Mouse (Mus musculus) heart, embryonic 12.5 days (tissue): ENCODE data around the gene Slc7a15. TPM values are rescaled to one million over a fixed set of nuclear protein-coding genes. Genes with fewer than 3 reads are reported as not detected.
A peak's percentile ranks its signal among the peaks of the same experiment; 100 is the strongest.
"Not testable (repeated sequence)": the region's sequence is repeated elsewhere in the genome, so short reads cannot be mapped to it uniquely, and the experiment has no call there.

Source experiments
- ATAC-seq: fragments of 200-750 bp; cut with Nextera tagmentation; 2 replicates; pipeline ENCODE4 v1.8.0; 2017; ENCODE audit warnings: moderate TSS enrichment, moderate library complexity; ENCODE audit not compliant: insufficient number of reproducible peaks, low FRiP score
- H3K27ac ChIP-seq: fragments of 300-500 bp; sonication (generic); 2 replicates; pipeline ENCODE4 v1.5.1; 2016; ENCODE audit warnings: mild to moderate bottlenecking, moderate library complexity; ENCODE audit not compliant: poor library complexity, severe bottlenecking
- H3K27me3 ChIP-seq: fragments of 300-500 bp; sonication (generic); replicated peaks from 2 replicates; pipeline ENCODE4 v1.6.1; 2016; ENCODE audit warnings: mild to moderate bottlenecking, moderate library complexity
- H3K36me3 ChIP-seq: fragments of 300-500 bp; sonication (generic); 2 replicates; pipeline ENCODE4 v1.6.1; 2016; ENCODE audit warnings: mild to moderate bottlenecking, moderate library complexity
- H3K4me1 ChIP-seq: fragments of 300-500 bp; sonication (generic); replicated peaks from 2 replicates; pipeline ENCODE4 v1.6.1; 2016; ENCODE audit warnings: mild to moderate bottlenecking
- H3K4me2 ChIP-seq: fragments of 300-500 bp; sonication (generic); 2 replicates; pipeline ENCODE4 v1.6.1; 2016; ENCODE audit warnings: mild to moderate bottlenecking, moderate library complexity
- H3K4me3 ChIP-seq: fragments of 300-500 bp; sonication (generic); 2 replicates; pipeline ENCODE4 v1.5.1; 2016; ENCODE audit warnings: mild to moderate bottlenecking
- H3K9ac ChIP-seq: fragments of 300-500 bp; sonication (generic); 2 replicates; pipeline ENCODE4 v1.6.1; 2016; ENCODE audit warnings: mild to moderate bottlenecking, moderate library complexity
- H3K9me3 ChIP-seq: fragments of 300-500 bp; sonication (generic); replicated peaks from 2 replicates; pipeline ENCODE4 v1.6.1; 2016; ENCODE audit warnings: mild to moderate bottlenecking, moderate library complexity
- WGBS: fragments of 180-500 bp; shearing (Covaris S2); methylation state at CpG from one replicate; pipeline ENCODE4 v1.1.7; 2016; 5-methylcytosine and 5-hydroxymethylcytosine counted together
- polyA plus RNA-seq: library from polyadenylated mRNA; unstranded; fragments of >200 nt; fragmentation: Nextera tagmentation; extraction: Ambion mirVana; gene quantifications from 2 replicates; pipeline ENCODE4 v1.2.1, GENCODE M21; 2016

Gene Slc7a15
- not detected in 2 replicates for polyA plus RNA-seq

DNA sequence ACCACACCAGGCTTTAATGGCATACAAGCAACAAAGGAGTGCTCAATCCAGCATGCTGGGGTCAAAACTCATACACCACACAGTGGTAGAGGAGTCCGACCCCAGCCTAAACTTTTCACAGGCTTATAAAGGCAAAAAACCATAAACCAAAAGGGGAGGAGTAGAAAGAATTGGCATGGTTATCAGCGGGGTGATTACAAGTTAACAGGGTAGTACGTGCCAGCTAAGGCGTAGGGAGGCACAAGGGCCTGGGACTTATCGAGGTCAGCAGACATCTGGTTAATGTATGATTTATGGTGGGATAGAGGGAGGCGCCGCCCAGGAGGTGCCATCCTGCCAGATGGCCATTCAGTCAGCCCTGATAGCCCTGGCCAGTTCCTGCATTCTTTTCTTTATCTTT lies at the start of gene Slc7a15:
Gene Slc7a15 (minus strand): TSS at position 101 of the 400 bp plus-strand sequence.
- H3K9me3 ChIP-seq = peaks cover 26% of the 10 kb centered on the region
- 87% methylated on average over 7 of the region's 7 CpGs for WGBS
- H3K4me1 ChIP-seq, H3K36me3 ChIP-seq, H3K4me2 ChIP-seq, H3K27ac ChIP-seq, H3K27me3 ChIP-seq, ATAC-seq, H3K9ac ChIP-seq, H3K4me3 ChIP-seq: not testable (repeated sequence)

DNA sequence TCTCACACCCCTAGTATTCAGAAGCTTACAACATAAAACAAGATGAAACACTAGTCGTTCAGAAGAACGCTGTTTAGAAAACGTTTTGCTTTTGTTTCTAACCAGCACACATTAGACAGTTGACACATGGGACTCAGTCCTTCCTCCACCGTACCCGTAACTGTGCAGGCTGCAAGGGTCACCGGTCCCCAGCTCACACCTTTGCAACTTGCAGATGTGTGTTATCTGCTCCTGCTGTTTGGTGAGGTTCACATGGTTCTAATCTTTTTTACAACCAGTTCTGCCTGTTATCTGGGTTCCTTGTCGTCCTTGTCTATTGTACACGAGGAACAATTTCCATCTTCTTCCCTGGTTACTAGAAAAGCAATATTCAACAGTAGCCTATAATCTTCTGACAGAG lies 49.3 kb upstream of the Slc7a15 start:
- not testable (repeated sequence) for H3K9ac ChIP-seq, H3K27ac ChIP-seq, H3K27me3 ChIP-seq, ATAC-seq, H3K4me1 ChIP-seq, H3K4me2 ChIP-seq, H3K9me3 ChIP-seq, H3K36me3 ChIP-seq, H3K4me3 ChIP-seq
- 42% methylated on average over 8 of the region's 8 CpGs for WGBS

DNA sequence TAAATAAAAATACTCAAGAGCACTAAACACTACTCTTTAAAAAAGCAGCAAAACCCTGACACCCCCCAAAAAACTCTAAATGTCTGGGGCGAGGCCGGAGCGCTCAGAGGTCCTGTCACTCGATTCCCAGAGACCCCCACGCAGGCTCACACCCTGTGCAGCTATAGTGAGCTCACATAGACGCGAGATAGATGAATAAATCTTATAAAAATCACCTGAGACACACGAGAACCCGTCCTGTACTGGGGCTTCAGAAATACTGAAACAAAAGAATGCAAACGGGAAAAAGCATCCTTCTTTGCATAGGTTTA lies 42.5 kb upstream of the Slc7a15 start:
- Histone ChIP-seq H3K9me3 (no peaks in the 10 kb centered on the region), H3K27ac (no peak overlapping the region), H3K4me2 (peak overlapping the region; percentile 80), H3K27me3 (no peaks in the 10 kb centered on the region), H3K4me1 (peaks cover 5% of the 10 kb centered on the region; the same call in 1 of the 2 replicates), H3K9ac (peak overlapping the region; percentile 87), H3K4me3 (peak overlapping the region; percentile 90), H3K36me3 (no peaks in the 10 kb centered on the region)
- ATAC-seq = no peak
- 5% methylated on average over 10 of the region's 10 CpGs for WGBS

DNA sequence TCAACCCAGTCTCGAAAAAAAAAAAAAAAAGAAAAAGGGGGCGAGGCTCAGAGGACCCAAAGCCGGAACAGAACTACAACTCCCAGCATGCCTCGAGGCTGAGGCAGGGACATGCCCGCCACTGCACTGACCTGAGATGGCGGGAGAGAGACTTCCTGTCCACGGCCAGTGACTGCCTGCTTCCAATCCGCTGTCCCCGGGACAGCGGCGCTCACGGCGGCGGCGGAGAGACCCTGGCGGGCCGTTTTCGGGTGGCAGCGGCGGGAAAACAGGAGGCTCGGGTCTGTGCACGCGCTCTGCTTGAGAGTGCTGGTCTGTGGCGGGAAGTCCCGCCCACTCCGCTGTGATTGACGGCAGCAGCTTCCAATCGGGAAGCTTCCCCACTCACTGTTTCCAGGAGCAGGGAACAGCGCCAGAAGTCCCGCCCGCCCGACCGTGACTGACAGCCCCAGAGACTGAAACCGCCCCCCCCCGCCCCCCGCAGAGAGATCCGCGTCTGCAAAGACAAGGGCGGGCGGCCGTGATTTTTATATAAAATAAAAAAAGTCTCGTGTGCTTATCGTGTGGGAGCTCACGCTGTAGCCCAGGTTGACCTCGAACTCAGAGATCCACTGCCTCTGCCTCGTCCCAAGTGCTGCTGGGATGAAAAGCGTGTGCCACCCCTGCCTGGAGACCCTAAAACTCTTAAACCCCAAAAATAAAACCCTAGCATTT lies 42.0 kb upstream of the Slc7a15 start:
- under 1% methylated on average over 46 of the region's 47 CpGs for WGBS
- ATAC-seq = peak; percentile 98
- Histone ChIP-seq H3K4me2 (peak overlapping the region; percentile 80), H3K36me3 (no peaks in the 10 kb centered on the region), H3K4me3 (peak overlapping the region; percentile 90), H3K27ac (peak overlapping the region; percentile 93), H3K9me3 (no peaks in the 10 kb centered on the region), H3K9ac (peak overlapping the region; percentile 87), H3K27me3 (no peaks in the 10 kb centered on the region), H3K4me1 (peaks cover 5% of the 10 kb centered on the region; the same call in 1 of the 2 replicates)

DNA sequence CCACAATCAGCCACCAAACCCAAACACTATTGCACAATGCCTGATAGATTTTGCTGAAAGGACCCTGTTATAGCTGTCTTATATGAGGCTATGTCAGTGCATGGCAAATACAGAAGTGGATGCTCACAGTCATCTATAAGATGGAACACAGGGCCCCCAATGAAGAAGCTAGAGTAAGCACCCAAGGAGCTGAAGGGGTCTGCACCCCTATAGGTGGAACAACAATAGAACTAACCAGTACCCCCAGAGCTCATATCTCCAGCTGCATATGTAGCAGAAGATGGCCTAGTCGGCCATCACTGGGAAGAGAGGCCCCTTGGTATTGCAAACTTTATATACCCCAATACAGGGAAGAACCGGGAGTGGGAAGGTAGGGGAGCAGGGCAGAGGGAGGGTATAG lies 41.3 kb upstream of the Slc7a15 start:
- peak overlapping the region; percentile 90 for H3K4me3 ChIP-seq
- H3K27ac ChIP-seq, ATAC-seq, H3K9me3 ChIP-seq, H3K36me3 ChIP-seq, H3K27me3 ChIP-seq, H3K4me1 ChIP-seq: not testable (repeated sequence)
- H3K4me2 ChIP-seq = peak overlapping the region; percentile 81
- WGBS = 7% methylated on average over 2 of the region's 2 CpGs
- peak overlapping the region; percentile 66 for H3K9ac ChIP-seq

DNA sequence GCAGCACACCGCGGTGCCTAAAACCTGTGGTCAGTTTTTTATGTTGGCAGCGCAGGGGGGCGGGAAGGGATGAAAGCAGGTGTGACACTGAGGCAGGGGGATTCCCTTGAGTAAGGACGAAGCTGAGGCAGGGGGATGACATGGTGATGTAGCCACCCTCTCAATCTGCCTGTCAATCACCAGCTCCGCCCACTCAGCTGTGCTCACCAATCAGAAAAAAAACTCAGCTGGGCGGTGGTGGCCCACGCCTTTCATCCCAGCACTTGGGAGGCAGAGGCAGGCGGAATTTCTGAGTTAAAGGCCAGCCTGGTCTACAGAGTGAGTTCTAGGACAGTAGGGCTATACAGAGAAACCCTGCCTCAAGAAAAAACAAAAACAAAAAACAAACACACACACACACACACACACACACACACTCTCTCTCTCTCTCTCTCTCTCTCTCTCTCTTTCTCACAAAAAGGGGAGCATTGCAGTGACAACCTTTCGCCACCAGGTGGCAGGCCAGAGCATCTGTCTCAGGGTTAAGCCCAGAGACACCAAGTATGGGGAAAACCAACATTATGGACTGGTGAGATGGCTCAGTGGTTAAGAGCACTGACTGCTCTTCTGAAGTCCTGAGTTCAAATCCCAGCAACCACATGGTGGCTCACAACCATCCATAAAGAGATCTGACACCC lies 39.7 kb upstream of the Slc7a15 start:
- not testable (repeated sequence) for H3K36me3 ChIP-seq, H3K9me3 ChIP-seq, H3K4me2 ChIP-seq, H3K27me3 ChIP-seq, H3K27ac ChIP-seq, H3K9ac ChIP-seq, ATAC-seq, H3K4me3 ChIP-seq, H3K4me1 ChIP-seq
- 67% methylated on average over 10 of the region's 10 CpGs for WGBS

DNA sequence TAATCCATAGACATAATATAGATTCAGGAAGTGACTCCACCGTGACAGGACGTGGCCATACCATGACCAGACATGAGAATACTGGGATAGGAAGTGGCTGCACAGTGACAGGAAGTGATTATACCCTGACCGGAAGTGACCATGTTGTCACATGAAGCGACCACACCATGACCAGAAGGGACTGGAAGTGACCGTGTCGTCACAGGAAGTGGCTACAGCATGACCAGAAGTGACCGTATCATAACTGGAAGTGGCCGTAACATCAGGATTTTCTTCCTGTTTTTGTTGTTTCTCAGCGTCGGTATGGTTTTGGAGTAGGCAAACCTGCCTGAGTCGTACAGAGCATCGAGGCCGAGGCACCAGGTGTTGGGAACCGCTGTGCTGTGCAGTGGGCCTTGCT lies 38.1 kb upstream of the Slc7a15 start:
- H3K9me3 ChIP-seq = no peaks in the 10 kb centered on the region
- no peak for ATAC-seq
- H3K27me3 ChIP-seq = no peaks in the 10 kb centered on the region
- no peak overlapping the region for H3K27ac ChIP-seq
- peaks cover 5% of the 10 kb centered on the region; the same call in 1 of the 2 replicates for H3K4me1 ChIP-seq
- 87% methylated on average over 14 of the region's 14 CpGs for WGBS
- no peaks in the 10 kb centered on the region for H3K36me3 ChIP-seq
- H3K9ac ChIP-seq = no peak overlapping the region
- H3K4me3 ChIP-seq = no peak overlapping the region
- H3K4me2 ChIP-seq = no peak overlapping the region

DNA sequence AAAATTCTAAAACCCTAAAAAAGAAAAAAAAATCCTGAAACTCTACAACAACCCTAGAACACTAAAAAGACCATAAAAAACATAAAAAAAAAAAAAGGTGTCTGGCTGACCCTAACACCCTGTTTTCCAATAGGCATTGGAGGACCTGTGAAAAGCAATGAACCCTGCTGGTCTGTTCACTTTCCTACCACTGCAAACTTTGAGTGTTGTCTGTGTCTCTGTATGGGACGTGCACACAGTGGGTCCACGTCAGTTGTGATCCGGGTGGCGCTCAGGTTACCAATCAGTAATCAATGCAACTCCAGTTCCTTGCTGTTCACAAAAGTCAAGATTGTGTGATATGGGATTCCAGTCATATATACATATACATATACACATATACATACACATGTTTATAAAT lies 36.7 kb upstream of the Slc7a15 start:
- Histone ChIP-seq H3K9ac (no peak overlapping the region), H3K4me2 (no peak overlapping the region), H3K4me1 (peaks cover 5% of the 10 kb centered on the region; the same call in 1 of the 2 replicates), H3K9me3 (no peaks in the 10 kb centered on the region), H3K27ac (no peak overlapping the region), H3K36me3 (no peaks in the 10 kb centered on the region), H3K27me3 (no peaks in the 10 kb centered on the region), H3K4me3 (no peak overlapping the region)
- WGBS = 96% methylated on average over 4 of the region's 4 CpGs
- ATAC-seq = no peak

DNA sequence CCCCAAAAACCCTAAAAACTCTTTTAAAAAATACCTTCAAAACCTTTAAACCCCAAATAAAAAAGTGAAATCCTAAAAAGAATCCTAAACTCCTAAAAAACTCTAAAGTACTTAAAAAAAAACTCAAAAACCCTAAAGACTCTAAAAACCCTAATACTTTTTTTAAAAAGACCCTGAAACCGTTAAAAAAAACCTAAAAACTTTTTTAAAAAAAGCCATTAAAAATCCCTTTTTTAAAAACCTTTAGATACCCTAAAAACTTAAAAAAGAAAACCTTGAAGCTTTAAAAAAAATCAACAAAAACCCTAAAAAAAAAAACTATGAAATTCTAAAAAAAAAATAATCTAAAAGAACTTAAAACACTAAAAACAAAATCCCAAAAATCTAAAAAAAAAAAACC lies 35.4 kb upstream of the Slc7a15 start:
- WGBS = 95% methylated on average over 1 of the region's 1 CpGs

DNA sequence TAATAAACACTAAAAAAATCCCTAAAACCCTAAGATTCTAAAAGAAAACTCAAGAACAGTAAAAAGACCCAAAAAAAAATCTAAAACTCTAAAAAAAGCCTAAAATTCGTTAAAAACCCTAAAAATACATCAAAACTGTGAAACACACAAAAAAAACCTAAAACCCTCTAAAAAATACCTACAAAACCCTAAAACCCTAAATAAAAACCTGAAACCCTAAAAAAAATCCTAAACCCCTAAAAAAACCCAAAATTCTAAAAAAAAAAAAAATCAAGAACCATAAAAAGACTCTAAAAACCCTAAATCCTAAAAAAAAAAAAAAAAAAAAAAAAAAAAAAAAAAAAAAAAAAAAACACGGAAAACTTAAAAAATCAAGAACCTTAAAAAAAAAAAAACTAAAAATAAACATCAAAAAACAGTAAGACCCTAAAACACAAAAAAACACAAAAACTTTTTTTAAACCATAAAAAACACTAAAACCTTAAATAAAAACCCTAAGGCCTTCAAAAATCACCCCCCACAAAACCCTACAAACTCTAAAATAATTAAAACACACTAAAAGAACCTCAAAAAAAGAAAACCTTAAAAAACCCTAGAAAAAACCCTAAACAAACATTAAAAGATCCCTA lies 34.0 kb upstream of the Slc7a15 start:
- ATAC-seq = no peak
- whole genome bisulfite sequencing = 81% methylated on average over 2 of the region's 2 CpGs
- Histone ChIP-seq H3K36me3 (no peaks in the 10 kb centered on the region), H3K27me3 (no peaks in the 10 kb centered on the region), H3K9ac (no peak overlapping the region), H3K4me2 (no peak overlapping the region), H3K4me1 (no peaks in the 10 kb centered on the region), H3K27ac (no peak overlapping the region), H3K4me3 (no peak overlapping the region), H3K9me3 (no peaks in the 10 kb centered on the region)

More for the DNA sequence above, 35.4 kb upstream of the Slc7a15 start:
- no peaks in the 10 kb centered on the region for H3K36me3 ChIP-seq
- ATAC-seq = no peak
- no peak overlapping the region for H3K27ac ChIP-seq
- no peaks in the 10 kb centered on the region for H3K9me3 ChIP-seq
- H3K4me3 ChIP-seq = no peak overlapping the region
- H3K9ac ChIP-seq = no peak overlapping the region
- no peaks in the 10 kb centered on the region for H3K4me1 ChIP-seq
- H3K27me3 ChIP-seq = no peaks in the 10 kb centered on the region
- no peak overlapping the region for H3K4me2 ChIP-seq

DNA sequence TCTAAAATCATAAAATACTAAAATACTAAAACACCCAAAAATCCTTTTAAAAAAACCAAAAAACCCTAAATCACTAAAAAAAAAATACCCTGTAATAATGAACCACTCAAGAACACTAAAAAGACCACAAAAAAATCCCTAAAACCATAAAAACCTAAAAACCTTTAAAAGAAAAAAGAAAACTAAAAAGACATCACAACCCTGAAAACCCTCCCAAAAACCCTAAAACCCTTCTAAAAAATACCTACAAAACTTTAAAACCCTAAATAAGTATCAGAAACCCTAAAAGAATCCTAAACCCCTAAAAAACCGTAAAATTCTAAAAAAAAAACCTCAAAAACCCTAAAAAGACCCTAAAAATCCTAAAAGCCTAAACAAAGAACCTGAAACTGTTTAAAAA lies 32.8 kb upstream of the Slc7a15 start:
- Histone ChIP-seq H3K27ac (no peak overlapping the region), H3K27me3 (no peaks in the 10 kb centered on the region), H3K4me1 (no peaks in the 10 kb centered on the region), H3K4me2 (no peak overlapping the region), H3K4me3 (no peak overlapping the region), H3K36me3 (no peaks in the 10 kb centered on the region), H3K9me3 (no peaks in the 10 kb centered on the region), H3K9ac (no peak overlapping the region)
- no peak for ATAC-seq
- WGBS = 86% methylated on average over 1 of the region's 1 CpGs
